Mouse (Mus musculus) CH12.LX (cell line): Measurements from ENCODE around the gene Tbrg4. TPM values are rescaled to one million over a fixed set of nuclear protein-coding genes. Genes with fewer than 3 reads are reported as not detected.

ENCODE experiments used
- DNase-seq: peaks from one replicate; pipeline ENCODE4 v3.0.0-alpha.2; 2013; ENCODE audit errors: extremely low read depth
- H3K27ac ChIP-seq: 2 replicates; pipeline ENCODE4 v1.5.1; 2012; ENCODE audit warnings: low read depth, mild to moderate bottlenecking, control low read depth, moderate library complexity; ENCODE audit not compliant: insufficient read depth
- H3K27me3 ChIP-seq: replicated peaks from 2 replicates; pipeline ENCODE3; 2012; ENCODE audit warnings: inconsistent platforms
- H3K36me3 ChIP-seq, 2 experiments: replicated peaks in 1 of 2; 2 replicates each; pipeline versions ENCODE3 to v1.6.1; 2012; ENCODE audit warnings: inconsistent platforms in 1 of 2, low read length in 1 of 2, mild to moderate bottlenecking in 1 of 2, mixed read lengths in 1 of 2, moderate library complexity in 1 of 2; ENCODE audit not compliant: control insufficient read depth in 1 of 2, insufficient read depth in 1 of 2
- H3K4me1 ChIP-seq, 2 experiments: 2 replicates each; pipeline ENCODE4 v1.6.1; 2012; ENCODE audit warnings: inconsistent platforms in 1 of 2, moderate library complexity in 1 of 2; ENCODE audit not compliant: insufficient read depth in 2 of 2, control insufficient read depth in 1 of 2
- H3K4me2 ChIP-seq: 2 replicates; pipeline ENCODE4 v1.6.1; 2012; ENCODE audit warnings: low read depth, mild to moderate bottlenecking, control low read depth; ENCODE audit not compliant: poor library complexity, insufficient read depth, severe bottlenecking
- H3K4me3 ChIP-seq, 3 experiments: fragments of 150-350 bp in 1 of 3; sonication (generic) in 1 of 3; replicated peaks in 1 of 3; 2 replicates each; pipeline versions ENCODE3 to v1.5.1; 2011 to 2012; ENCODE audit warnings: low read depth in 2 of 3, low read length in 2 of 3, mild to moderate bottlenecking in 2 of 3, moderate library complexity in 2 of 3, control low read depth in 1 of 3, improper control_type of control experiment in 1 of 3, inconsistent platforms in 1 of 3, mixed read lengths in 1 of 3; ENCODE audit not compliant: poor library complexity in 1 of 3
- H3K79me2 ChIP-seq: replicated peaks from 2 replicates; pipeline ENCODE4 v1.6.1; 2012; ENCODE audit warnings: mild to moderate bottlenecking, moderate library complexity; ENCODE audit not compliant: control insufficient read depth, poor library complexity, insufficient read depth, severe bottlenecking; ENCODE audit errors: extremely low read depth
- H3K9ac ChIP-seq: 2 replicates; pipeline ENCODE4 v1.6.1; 2012; ENCODE audit warnings: low read depth, mild to moderate bottlenecking, control low read depth, moderate library complexity; ENCODE audit not compliant: insufficient read depth
- H3K9me3 ChIP-seq: replicated peaks from 2 replicates; pipeline ENCODE3; 2012; ENCODE audit warnings: low read length, inconsistent platforms, mixed read lengths
- BHLHE40 ChIP-seq: IDR thresholded peaks from 2 replicates; pipeline ENCODE4 v1.6.1; 2011; ENCODE audit warnings: mild to moderate bottlenecking, low read depth, low read length, improper control_type of control experiment
- CHD1 ChIP-seq: IDR thresholded peaks from 2 replicates; pipeline ENCODE4 v1.6.1; 2012; ENCODE audit warnings: low read depth, low read length, improper control_type of control experiment, inconsistent platforms
- CHD2 ChIP-seq: IDR thresholded peaks from 2 replicates; pipeline ENCODE4 v1.6.1; 2011; ENCODE audit warnings: low read length, improper control_type of control experiment
- CTCF ChIP-seq, 2 experiments: IDR thresholded peaks in 1 of 2; conservative IDR thresholded peaks in 1 of 2; 2 replicates each; pipeline ENCODE4 v1.5.1; 2011 to 2012; ENCODE audit warnings: low read depth in 2 of 2, low read length in 2 of 2, improper control_type of control experiment in 1 of 2, inconsistent platforms in 1 of 2, mild to moderate bottlenecking in 1 of 2, moderate library complexity in 1 of 2
- E2F4 ChIP-seq: IDR thresholded peaks from 2 replicates; pipeline ENCODE4 v1.6.1; 2011; ENCODE audit warnings: low read depth, low read length, improper control_type of control experiment; ENCODE audit not compliant: insufficient replicate concordance
- ELF1 ChIP-seq: IDR thresholded peaks from 2 replicates; pipeline ENCODE4 v1.6.1; 2014; ENCODE audit warnings: low read depth, mild to moderate bottlenecking, inconsistent platforms, low read length, improper control_type of control experiment
- EP300 ChIP-seq: IDR thresholded peaks from 2 replicates; pipeline ENCODE4 v1.6.1; 2011; ENCODE audit warnings: low read length, improper control_type of control experiment
- ETS1 ChIP-seq: conservative IDR thresholded peaks from 2 replicates; pipeline ENCODE4 v1.6.1; 2012; ENCODE audit warnings: low read depth, mild to moderate bottlenecking, inconsistent platforms, low read length, improper control_type of control experiment, moderate library complexity
- GABPA ChIP-seq: IDR thresholded peaks from 2 replicates; pipeline ENCODE4 v1.6.1; 2012; ENCODE audit warnings: low read depth, low read length, improper control_type of control experiment, inconsistent platforms; ENCODE audit not compliant: insufficient replicate concordance
- HCFC1 ChIP-seq: IDR thresholded peaks from 2 replicates; pipeline ENCODE4 v1.6.1; 2012; ENCODE audit warnings: low read depth, mild to moderate bottlenecking, inconsistent platforms, low read length, improper control_type of control experiment
- IRF4 ChIP-seq: IDR thresholded peaks from 2 replicates; pipeline ENCODE4 v1.6.1; 2014; ENCODE audit warnings: low read depth, mild to moderate bottlenecking, inconsistent platforms, low read length, improper control_type of control experiment
- JUN ChIP-seq: IDR thresholded peaks from 2 replicates; pipeline ENCODE4 v1.6.1; 2011; ENCODE audit warnings: low read depth, mild to moderate bottlenecking, low read length, improper control_type of control experiment, moderate library complexity; ENCODE audit not compliant: insufficient read depth
- JUND ChIP-seq: conservative IDR thresholded peaks from 2 replicates; pipeline ENCODE4 v1.6.1; 2011; ENCODE audit warnings: low read depth, low read length, improper control_type of control experiment
- KAT2A ChIP-seq: IDR thresholded peaks from 2 replicates; pipeline ENCODE4 v1.6.1; 2012; ENCODE audit warnings: low read length, improper control_type of control experiment, inconsistent platforms; ENCODE audit not compliant: insufficient replicate concordance
- MAFK ChIP-seq: IDR thresholded peaks from 2 replicates; pipeline ENCODE4 v1.6.1; 2011; ENCODE audit warnings: low read length, improper control_type of control experiment; ENCODE audit not compliant: insufficient replicate concordance
- MAX ChIP-seq: IDR thresholded peaks from 2 replicates; pipeline ENCODE4 v1.6.1; 2011; ENCODE audit warnings: low read length, improper control_type of control experiment
- MAZ ChIP-seq: IDR thresholded peaks from 2 replicates; pipeline ENCODE4 v1.6.1; 2012; ENCODE audit warnings: low read depth, mild to moderate bottlenecking, inconsistent platforms, low read length, improper control_type of control experiment, moderate library complexity
- MEF2A ChIP-seq: IDR thresholded peaks from 2 replicates; pipeline ENCODE4 v1.6.1; 2014; ENCODE audit warnings: low read depth, mild to moderate bottlenecking, inconsistent platforms, low read length, improper control_type of control experiment, borderline replicate concordance
- MXI1 ChIP-seq: IDR thresholded peaks from 2 replicates; pipeline ENCODE4 v1.6.1; 2011; ENCODE audit warnings: mild to moderate bottlenecking, low read depth, low read length, improper control_type of control experiment
- MYC ChIP-seq: IDR thresholded peaks from 2 replicates; pipeline ENCODE4 v1.6.1; 2011; ENCODE audit warnings: low read depth, mild to moderate bottlenecking, improper control_type of control experiment, low read length
- NELFE ChIP-seq: IDR thresholded peaks from 2 replicates; pipeline ENCODE4 v1.6.1; 2011; ENCODE audit warnings: low read depth, low read length, improper control_type of control experiment
- NRF1 ChIP-seq: IDR thresholded peaks from 2 replicates; pipeline ENCODE4 v1.6.1; 2014; ENCODE audit warnings: low read depth, mild to moderate bottlenecking, inconsistent platforms, low read length, improper control_type of control experiment, moderate library complexity
- PAX5 ChIP-seq: IDR thresholded peaks from 2 replicates; pipeline ENCODE4 v1.6.1; 2012; ENCODE audit warnings: low read length, inconsistent platforms, mixed read lengths
- POLR2A ChIP-seq: IDR thresholded peaks from 2 replicates; pipeline ENCODE4 v1.6.1; 2011; ENCODE audit warnings: low read depth, mild to moderate bottlenecking, improper control_type of control experiment, low read length
- POLR2AphosphoS2 ChIP-seq: IDR thresholded peaks from 2 replicates; pipeline ENCODE4 v1.6.1; 2011; ENCODE audit warnings: low read depth, low read length, improper control_type of control experiment
- RAD21 ChIP-seq: IDR thresholded peaks from 2 replicates; pipeline ENCODE4 v1.6.1; 2011; ENCODE audit warnings: low read depth, mild to moderate bottlenecking, low read length, improper control_type of control experiment, moderate library complexity
- RCOR1 ChIP-seq: conservative IDR thresholded peaks from 2 replicates; pipeline ENCODE4 v1.6.1; 2012; ENCODE audit warnings: low read depth, mild to moderate bottlenecking, inconsistent platforms, low read length, improper control_type of control experiment
- SIN3A ChIP-seq: IDR thresholded peaks from 2 replicates; pipeline ENCODE4 v1.6.1; 2012; ENCODE audit warnings: low read length, improper control_type of control experiment, inconsistent platforms
- SMC3 ChIP-seq: IDR thresholded peaks from 2 replicates; pipeline ENCODE4 v1.6.1; 2011; ENCODE audit warnings: low read depth, low read length, improper control_type of control experiment
- TBP ChIP-seq: conservative IDR thresholded peaks from 2 replicates; pipeline ENCODE4 v1.6.1; 2011; ENCODE audit warnings: low read depth, low read length, improper control_type of control experiment
- TCF12 ChIP-seq: IDR thresholded peaks from 2 replicates; pipeline ENCODE4 v1.6.1; 2014; ENCODE audit warnings: low read depth, mild to moderate bottlenecking, inconsistent platforms, low read length, improper control_type of control experiment
- UBTF ChIP-seq: IDR thresholded peaks from 2 replicates; pipeline ENCODE4 v1.6.1; 2012; ENCODE audit warnings: low read depth, mild to moderate bottlenecking, inconsistent platforms, low read length, improper control_type of control experiment, moderate library complexity
- USF1 ChIP-seq: IDR thresholded peaks from 2 replicates; pipeline ENCODE4 v1.6.1; 2014; ENCODE audit warnings: low read depth, mild to moderate bottlenecking, inconsistent platforms, low read length, improper control_type of control experiment
- USF2 ChIP-seq: conservative IDR thresholded peaks from 2 replicates; pipeline ENCODE4 v1.6.1; 2011; ENCODE audit warnings: low read depth, low read length, improper control_type of control experiment
- ZC3H11A ChIP-seq: IDR thresholded peaks from 2 replicates; pipeline ENCODE4 v1.6.1; 2012; ENCODE audit warnings: low read depth, mild to moderate bottlenecking, inconsistent platforms, low read length, improper control_type of control experiment
- ZKSCAN1 ChIP-seq: IDR thresholded peaks from 2 replicates; pipeline ENCODE4 v1.6.1; 2012; ENCODE audit warnings: low read depth, inconsistent platforms, low read length, improper control_type of control experiment, borderline replicate concordance
- ZMIZ1 ChIP-seq: IDR thresholded peaks from 2 replicates; pipeline ENCODE4 v1.6.1; 2012; ENCODE audit warnings: low read depth, mild to moderate bottlenecking, inconsistent platforms, low read length, improper control_type of control experiment
- ZNF384 ChIP-seq: IDR thresholded peaks from 2 replicates; pipeline ENCODE4 v1.6.1; 2012; ENCODE audit warnings: low read depth, low read length, improper control_type of control experiment, inconsistent platforms
- dilution Hi-C: fragments of 300-500 bp; cut with MboI; formaldehyde crosslinking; loops from 2 replicates; pipeline ENCODE4 v1.14.3; 2020; ENCODE audit warnings: low sequenced_read_pairs; ENCODE audit not compliant: extremely low pct_unique_long_range_greater_than_20kb, extremely low pct_ligation_motif_present
- in situ Hi-C: fragments of 300-500 bp; cut with MboI; formaldehyde crosslinking; loops from 3 replicates; pipeline ENCODE4 v1.14.3; 2019; ENCODE audit warnings: low sequenced_read_pairs, low pct_ligation_motif_present, low pct_unique_long_range_greater_than_20kb, mixed read lengths
- polyA plus RNA-seq: library from polyadenylated mRNA; unstranded; fragments of >175 nt; gene quantifications from 2 replicates; pipeline ENCODE4 v1.2.1, GENCODE M21; 2012; ENCODE audit warnings: low read depth; ENCODE audit not compliant: insufficient read length
- total RNA-seq, 2 experiments: library from RNA; depleted of rRNA; stranded (reverse); fragments of 300-350 nt in 1 of 2; fragments of >200 nt in 1 of 2; gene quantifications; 2 replicates each; pipeline ENCODE4 v1.2.3; 2012 to 2014

Tbrg4 gene
- total and polyA plus RNA-seq, 3 experiments, result 69.0 to 191 (median 93.1) TPM

GRCm38 (mm10) chr11:6586660-6587059, 39.2 kb downstream of the Tbrg4 start:
- no peak overlapping the region for H3K4me3 ChIP-seq
- H3K4me1 ChIP-seq, result peaks cover 20 to 79% of the 10 kb centered on the region in 2 experiments
- no peak overlapping the region for H3K27ac ChIP-seq
- no peak overlapping the region for H3K9ac ChIP-seq
- in situ Hi-C loops (no loop called here), dilution Hi-C loops (no loop called here)
- DNase-seq, result peak; percentile 91
- no peaks in the 10 kb centered on the region for H3K9me3 ChIP-seq
- no peaks in the 10 kb centered on the region for H3K27me3 ChIP-seq
- no peaks in the 10 kb centered on the region for H3K79me2 ChIP-seq
- no peak overlapping the region for H3K4me2 ChIP-seq
- TF ChIP-seq EP300 (peak; percentile 95), SMC3 (peak; percentile 65), ZKSCAN1 (no peak), MAX (peak; percentile 88), MYC (peak; percentile 92), ETS1 (peak; percentile 69), ZNF384 (peak; percentile 97), POLR2A (peak; percentile 21; the same call in 1 of the 2 replicates), USF2 (peak; percentile 38; the same call in 1 of the 2 replicates), ELF1 (peak; percentile 89), UBTF (no peak), CHD2 (peak; percentile 48; the same call in 1 of the 2 replicates), NRF1 (no peak), E2F4 (no peak), MAFK (no peak; the same call in 1 of the 2 replicates), NELFE (peak; percentile 48; the same call in 1 of the 2 replicates), JUND (no peak), MAZ (0 out of 2 replicates have a peak, but pooled peaks have one; percentile 17), RCOR1 (0 out of 2 replicates have a peak, but pooled peaks have one; percentile 87), KAT2A (no peak), HCFC1 (peak; percentile 61), MEF2A (peak; percentile 90), ZC3H11A (no peak), JUN (peak; percentile 20; the same call in 1 of the 2 replicates), TBP (no peak), MXI1 (peak; percentile 78), CHD1 (no peak), RAD21 (peak; percentile 55), IRF4 (peak; percentile 96), SIN3A (peak; percentile 74), TCF12 (peak; percentile 90), PAX5 (no peak), GABPA (no peak), USF1 (peak; percentile 72), CTCF (conservative IDR thresholded peaks at IDR 0.05 in 1 of 2, IDR thresholded peaks at IDR 0.05 in 1 of 2; ENCODE audit: low read depth in 2 of 2, low read length in 2 of 2) (peak in 1 of 2 experiments; percentile 77; a peak in 2 of 4 replicates), ZMIZ1 (no peak), POLR2AphosphoS2 (no peak), BHLHE40 (peak; percentile 74)
- H3K36me3 ChIP-seq, result peaks cover 45 to 73% of the 10 kb centered on the region in 2 experiments
